Mouse (Mus musculus) hindlimb bud, embryonic 11.5 days (tissue): ENCODE data around the gene AI413582.

Experiments used
- DNase-seq: peaks from one replicate; pipeline ENCODE4 v3.0.0-alpha.2; 2012; ENCODE audit warnings: low read depth, low spot score; ENCODE audit errors: extremely low spot score

Gene AI413582

GRCm38 (mm10) chr17:27523121-27523520 is 42.4 kb downstream of the AI413582 start:
- no peak for DNase-seq

- DNase-seq = no peak
These were observed 44.3 kb downstream of the AI413582 start, which contains the start of gene Grm4 for GRCm38 (mm10) chr17:27521303-27521702. TSS of gene Grm4 (minus strand) at chr17:27521403.

- DNase-seq = no peak
These were observed 45.0 kb downstream of the AI413582 start for GRCm38 (mm10) chr17:27520557-27520956.

- no peak for DNase-seq
These were observed 46.6 kb downstream of the AI413582 start for GRCm38 (mm10) chr17:27518700-27519595.

- no peak for DNase-seq
These were observed 47.3 kb downstream of the AI413582 start for GRCm38 (mm10) chr17:27518296-27518695.

GRCm38 (mm10) chr17:27513916-27514762 is 51.4 kb downstream of the AI413582 start:
- DNase-seq = no peak
